Mouse (Mus musculus): ENCODE measurements around the gene Capn11. TPM values are rescaled to one million over a fixed set of nuclear protein-coding genes. Genes with fewer than 3 reads are reported as not detected.

Gene Capn11
- polyA plus RNA-seq, 1 experiment = 2.7 TPM

GRCm38 (mm10) chr17:45582715-45583355, 76.3 kb downstream of the Capn11 start:
- no peak for DNase-seq (ENCODE audit: low spot score)

- DNase-seq (ENCODE audit: low spot score) = no peak
Measured at GRCm38 (mm10) chr17:45582188-45582587, 76.9 kb downstream of the Capn11 start.

GRCm38 (mm10) chr17:45581567-45581983, 77.5 kb downstream of the Capn11 start:
- DNase-seq (ENCODE audit: low spot score) = no peak

- DNase-seq (ENCODE audit: low spot score) = no peak
Measured at GRCm38 (mm10) chr17:45580958-45581477, 78.1 kb downstream of the Capn11 start.

Other genes starting within 250 kb of the Capn11 start
- gene Cdc5l, start 225.6 kb downstream of the Capn11 start, polyA plus RNA-seq (2012; rRNA removed) = 20.3 and 24.9 TPM in 2 replicates
- 0.14 TPM in 1 of 2 replicates, not detected in the other for gene Spats1, start 183.9 kb downstream of the Capn11 start, polyA plus RNA-seq (2012; rRNA removed)
- 10.2 TPM in 2 replicates for gene Aars2, start 152.5 kb downstream of the Capn11 start, polyA plus RNA-seq (2012; rRNA removed)
- 0.01 TPM in 1 of 2 replicates, not detected in the other for gene Tcte1, start 135.9 kb downstream of the Capn11 start, polyA plus RNA-seq (2012; rRNA removed)
- gene Tmem151b, start 109.6 kb downstream of the Capn11 start, polyA plus RNA-seq (2012; rRNA removed) = 0.51 and 0.81 TPM in 2 replicates
- gene Nfkbie, start 103.6 kb downstream of the Capn11 start, polyA plus RNA-seq (2012; rRNA removed) = 5.7 and 6.1 TPM in 2 replicates
- 62.3 and 69.4 TPM in 2 replicates for gene Slc35b2, start 95.5 kb downstream of the Capn11 start, polyA plus RNA-seq (2012; rRNA removed)
- gene Hsp90ab1, start 86.1 kb downstream of the Capn11 start, polyA plus RNA-seq (2012; rRNA removed) = 635 and 857 TPM in 2 replicates
- gene Slc29a1, start 59.7 kb downstream of the Capn11 start, polyA plus RNA-seq (2012; rRNA removed) = 210 and 219 TPM in 2 replicates
- 0.31 and 0.84 TPM in 2 replicates for gene Mymx, start 57.2 kb downstream of the Capn11 start, polyA plus RNA-seq (2012; rRNA removed)
- gene Mrpl14, start 27.0 kb upstream of the Capn11 start, polyA plus RNA-seq (2012; rRNA removed) = 100 and 106 TPM in 2 replicates
- gene Tmem63b, start 27.6 kb upstream of the Capn11 start, polyA plus RNA-seq (2012; rRNA removed) = 73.6 and 76.5 TPM in 2 replicates
- gene 1600014C23Rik, start 74.5 kb upstream of the Capn11 start, polyA plus RNA-seq (2012; rRNA removed) = not detected in 2 replicates